Mouse (Mus musculus): ENCODE results near the gene Ehhadh. TPM values are rescaled to one million over a fixed set of nuclear protein-coding genes. Genes with fewer than 3 reads are reported as not detected.
A peak's percentile ranks its signal among the peaks of the same experiment; 100 is the strongest.
"Not testable (repeated sequence)": the region's sequence is repeated elsewhere in the genome, so short reads cannot be mapped to it uniquely, and the experiment has no call there.

Gene Ehhadh
- polyA plus RNA-seq, 1 experiment from 2014 or later: 36.4 TPM

DNA sequence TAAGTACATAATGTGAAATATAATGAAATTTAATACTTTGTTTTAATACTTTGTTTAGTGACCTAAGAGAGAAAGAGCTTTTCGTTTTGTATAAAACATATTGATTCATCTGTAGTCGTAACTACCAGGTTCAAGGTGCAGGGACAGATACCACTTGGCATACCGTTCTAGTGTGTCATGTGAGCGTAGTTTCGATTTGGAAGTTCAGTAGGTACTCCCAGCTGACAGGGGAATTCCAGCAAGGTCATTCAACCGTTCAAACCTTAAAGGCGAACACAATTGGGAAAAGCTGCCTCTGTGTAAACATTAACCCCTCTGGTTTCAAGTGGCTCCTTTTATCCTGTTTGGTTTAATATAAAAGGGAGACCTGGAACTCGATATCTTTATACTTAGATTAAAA, 31.0 kb upstream of the Ehhadh start:
- H3K4me2 ChIP-seq (replicated peaks; ENCODE audit: low read depth): peak overlapping the region; percentile 30; the same call in 1 of the 2 replicates
- H3K4me3 ChIP-seq (ENCODE audit: low read depth, low read length): no peak overlapping the region
- no peaks in the 10 kb centered on the region for H3K9me3 ChIP-seq (ENCODE audit: control insufficient read depth)
- TF ChIP-seq CTCF (IDR thresholded peaks at IDR 0.05; ENCODE audit: low read depth): no peak
- H3K36me3 ChIP-seq (ENCODE audit: control insufficient read depth, insufficient read depth): no peaks in the 10 kb centered on the region
- ATAC-seq: peak; percentile 86
- H3K27me3 ChIP-seq (replicated peaks; ENCODE audit: control insufficient read depth, insufficient read depth, low read length): no peaks in the 10 kb centered on the region
- H3K27ac ChIP-seq (ENCODE audit: low read depth, low read length): peak overlapping the region; percentile 57
- H3K4me1 ChIP-seq (replicated peaks; ENCODE audit: control insufficient read depth, insufficient read depth, low read length): peaks cover 5% of the 10 kb centered on the region; the same call in 1 of the 2 replicates
- 23% methylated on average over 8 of the region's 8 CpGs for WGBS
- H3K9ac ChIP-seq (ENCODE audit: low read depth, low read length): no peak overlapping the region

DNA sequence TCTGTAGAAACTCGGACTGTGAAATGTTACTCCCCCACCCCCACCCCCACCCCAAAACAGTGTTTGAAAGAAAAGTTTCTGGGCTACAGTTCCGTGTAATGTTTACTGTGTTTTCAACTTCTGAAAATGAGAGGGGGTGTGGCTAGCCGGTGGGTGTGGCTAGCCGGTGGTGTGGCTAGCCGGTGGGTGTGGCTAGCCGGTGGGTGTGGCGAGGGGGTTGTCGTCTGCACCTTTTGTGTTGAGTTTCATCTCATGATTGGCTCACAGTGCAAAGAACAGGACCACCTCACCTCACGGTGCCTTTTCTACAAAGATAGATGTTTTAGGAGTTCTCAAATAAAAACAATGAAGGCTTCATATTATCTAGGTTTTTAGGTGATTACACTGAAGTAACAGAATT, 30.5 kb upstream of the Ehhadh start:
- H3K36me3 ChIP-seq (ENCODE audit: control insufficient read depth, insufficient read depth): no peaks in the 10 kb centered on the region
- TF ChIP-seq CTCF (IDR thresholded peaks at IDR 0.05; ENCODE audit: low read depth): no peak
- ATAC-seq: peak; percentile 73
- peaks cover 5% of the 10 kb centered on the region; the same call in 1 of the 2 replicates for H3K4me1 ChIP-seq (replicated peaks; ENCODE audit: control insufficient read depth, insufficient read depth, low read length)
- no peaks in the 10 kb centered on the region for H3K27me3 ChIP-seq (replicated peaks; ENCODE audit: control insufficient read depth, insufficient read depth, low read length)
- H3K4me2 ChIP-seq (replicated peaks; ENCODE audit: low read depth): peak overlapping the region; percentile 30
- H3K9ac ChIP-seq (ENCODE audit: low read depth, low read length): no peak overlapping the region
- 23% methylated on average over 9 of the region's 9 CpGs for WGBS
- H3K4me3 ChIP-seq (ENCODE audit: low read depth, low read length): no peak overlapping the region
- peak overlapping the region; percentile 57; the same call in 1 of the 2 replicates for H3K27ac ChIP-seq (ENCODE audit: low read depth, low read length)
- no peaks in the 10 kb centered on the region for H3K9me3 ChIP-seq (ENCODE audit: control insufficient read depth)

DNA sequence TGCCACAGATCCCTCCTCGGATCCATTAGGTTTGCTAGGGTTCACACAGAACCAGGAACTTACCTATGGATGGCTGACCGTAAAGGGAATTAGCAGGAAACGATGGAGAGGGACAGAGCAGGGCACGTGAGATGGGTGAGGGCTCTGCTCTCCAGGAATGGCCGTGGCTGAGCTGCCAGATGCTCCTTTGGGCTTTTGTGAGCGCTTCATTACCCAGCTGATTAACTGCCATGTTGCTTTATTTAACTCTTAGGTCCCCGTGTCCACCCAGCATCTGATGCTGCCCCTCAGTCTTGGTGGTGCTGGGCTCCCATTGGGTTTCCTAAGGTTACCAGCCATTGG, 28.0 kb upstream of the Ehhadh start:
- no peak overlapping the region for H3K9ac ChIP-seq (ENCODE audit: low read depth, low read length)
- H3K36me3 ChIP-seq (ENCODE audit: control insufficient read depth, insufficient read depth): no peaks in the 10 kb centered on the region
- H3K4me1 ChIP-seq (replicated peaks; ENCODE audit: control insufficient read depth, insufficient read depth, low read length): peaks cover 5% of the 10 kb centered on the region; the same call in 1 of the 2 replicates
- no peak for ATAC-seq
- H3K4me2 ChIP-seq (replicated peaks; ENCODE audit: low read depth): no peak overlapping the region
- no peak overlapping the region for H3K4me3 ChIP-seq (ENCODE audit: low read depth, low read length)
- H3K27me3 ChIP-seq (replicated peaks; ENCODE audit: control insufficient read depth, insufficient read depth, low read length): no peaks in the 10 kb centered on the region
- WGBS: 68% methylated on average over 7 of the region's 7 CpGs
- H3K27ac ChIP-seq (ENCODE audit: low read depth, low read length): no peak overlapping the region; the same call in 1 of the 2 replicates
- no peaks in the 10 kb centered on the region for H3K9me3 ChIP-seq (ENCODE audit: control insufficient read depth)
- TF ChIP-seq CTCF (IDR thresholded peaks at IDR 0.05; ENCODE audit: low read depth): no peak

DNA sequence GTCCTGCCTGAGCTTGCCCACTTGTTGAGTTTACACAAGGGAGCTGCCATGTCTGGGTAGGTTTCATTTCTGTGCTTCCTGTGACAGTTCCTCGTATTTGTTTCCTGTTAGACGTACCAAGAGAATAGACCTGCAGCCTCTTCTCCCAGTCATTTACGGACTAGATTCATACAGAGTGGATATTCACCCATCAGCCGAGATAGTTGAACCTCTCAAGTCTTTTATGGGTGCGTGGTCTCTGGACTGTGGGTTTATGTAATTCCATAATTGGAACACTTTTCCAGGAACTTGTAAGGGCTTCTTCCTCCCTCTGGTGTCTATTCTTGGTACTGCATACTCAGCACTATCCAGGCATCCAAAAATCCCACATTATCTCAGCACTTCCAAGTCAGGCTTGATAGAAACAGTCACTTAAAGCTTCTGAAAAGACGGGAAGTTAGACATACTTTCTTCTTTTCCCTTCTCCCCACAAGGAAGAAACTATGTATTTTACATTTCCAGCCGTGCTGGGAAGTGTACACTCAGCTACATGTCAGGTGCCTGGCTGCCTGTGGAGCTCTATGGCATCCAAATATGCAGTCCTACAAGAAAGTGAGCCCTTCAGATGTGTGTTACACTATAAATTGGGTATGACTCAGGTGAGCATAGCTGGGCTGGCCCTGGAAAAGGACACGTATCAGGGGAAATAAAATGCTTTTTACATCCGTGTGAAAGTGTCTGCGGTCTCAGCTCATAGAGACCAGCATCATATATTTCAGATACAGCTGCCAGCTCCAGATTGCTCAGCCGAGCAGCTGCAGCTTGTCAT, 27.5 kb upstream of the Ehhadh start:
- Histone ChIP-seq H3K36me3 (ENCODE audit: control insufficient read depth, insufficient read depth) (no peaks in the 10 kb centered on the region), H3K27me3 (replicated peaks; ENCODE audit: control insufficient read depth, insufficient read depth, low read length) (no peaks in the 10 kb centered on the region), H3K27ac (ENCODE audit: low read depth, low read length) (no peak overlapping the region; the same call in 1 of the 2 replicates), H3K9ac (ENCODE audit: low read depth, low read length) (no peak overlapping the region), H3K9me3 (ENCODE audit: control insufficient read depth) (no peaks in the 10 kb centered on the region), H3K4me2 (replicated peaks; ENCODE audit: low read depth) (peak overlapping the region; percentile 43), H3K4me1 (replicated peaks; ENCODE audit: control insufficient read depth, insufficient read depth, low read length) (peaks cover 5% of the 10 kb centered on the region; the same call in 1 of the 2 replicates), H3K4me3 (ENCODE audit: low read depth, low read length) (peak overlapping the region; percentile 17; the same call in 1 of the 2 replicates)
- TF ChIP-seq CTCF (IDR thresholded peaks at IDR 0.05; ENCODE audit: low read depth): peak; percentile 88
- ATAC-seq: peak; percentile 31; the same call in 1 of the 2 replicates
- WGBS: 49% methylated on average over 11 of the region's 11 CpGs

DNA sequence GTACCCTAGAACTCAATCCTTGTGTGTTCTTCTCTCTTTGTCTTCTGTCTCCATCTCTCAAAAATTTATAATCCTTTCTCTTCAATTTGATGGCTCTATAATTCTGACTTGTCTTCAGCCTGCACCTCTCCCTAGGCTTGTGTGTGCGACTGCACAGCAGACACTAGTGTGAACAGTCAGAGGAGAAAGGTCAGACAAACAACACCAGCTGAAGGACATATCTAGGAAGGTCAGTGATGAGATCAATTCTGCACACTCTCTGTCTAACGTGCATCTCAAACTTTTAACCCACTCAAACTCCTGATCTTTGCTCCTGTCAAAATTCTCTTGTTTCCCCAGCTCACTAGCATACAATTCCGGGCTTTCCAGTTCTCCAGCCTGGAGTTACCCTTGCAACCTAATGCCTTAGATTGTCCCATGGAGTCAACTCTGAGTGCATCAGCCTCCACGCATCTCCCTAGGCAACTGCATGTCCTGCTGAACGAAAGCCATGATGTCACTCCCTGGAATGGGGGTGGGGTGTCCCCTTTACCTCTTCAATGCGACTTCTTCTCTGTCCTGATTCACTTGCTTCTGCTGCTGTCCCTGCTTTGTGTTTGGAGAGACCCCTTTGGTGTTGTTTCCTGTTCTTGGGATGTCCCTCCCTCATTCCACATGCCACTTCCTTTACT, 25.7 kb upstream of the Ehhadh start:
- peaks cover 5% of the 10 kb centered on the region for H3K36me3 ChIP-seq (ENCODE audit: control insufficient read depth, insufficient read depth)
- H3K9ac ChIP-seq (ENCODE audit: low read depth, low read length): no peak overlapping the region
- H3K27me3 ChIP-seq (replicated peaks; ENCODE audit: control insufficient read depth, insufficient read depth, low read length): no peaks in the 10 kb centered on the region
- H3K27ac ChIP-seq (ENCODE audit: low read depth, low read length): no peak overlapping the region
- H3K4me1 ChIP-seq (replicated peaks; ENCODE audit: control insufficient read depth, insufficient read depth, low read length): 0 out of 2 replicates have a peak, but pooled peaks cover 3% of the 10 kb centered on the region
- no peak for ATAC-seq
- no peaks in the 10 kb centered on the region for H3K9me3 ChIP-seq (ENCODE audit: control insufficient read depth)
- no peak for TF ChIP-seq CTCF (IDR thresholded peaks at IDR 0.05; ENCODE audit: low read depth)
- H3K4me2 ChIP-seq (replicated peaks; ENCODE audit: low read depth): no peak overlapping the region
- H3K4me3 ChIP-seq (ENCODE audit: low read depth, low read length): no peak overlapping the region
- WGBS: 59% methylated on average over 6 of the region's 6 CpGs

DNA sequence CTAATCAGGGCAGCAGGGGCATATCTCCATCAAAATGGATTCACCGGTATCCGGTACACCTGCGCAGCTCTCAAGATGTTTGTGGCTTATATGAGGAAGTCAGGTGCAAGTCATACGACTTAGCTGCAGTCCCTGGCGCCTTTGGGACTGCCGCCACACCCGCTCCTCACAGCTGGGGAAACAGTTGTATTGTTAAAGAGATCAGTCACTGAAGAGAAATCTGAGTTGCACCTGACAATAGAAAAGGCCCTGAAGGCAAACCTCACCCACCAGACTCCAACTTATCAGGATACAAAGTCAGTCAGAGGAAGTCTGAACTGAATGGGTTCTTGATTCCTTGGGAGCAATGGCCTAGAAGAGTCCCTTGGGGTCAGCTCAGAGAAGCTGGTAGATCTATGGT, 20.2 kb upstream of the Ehhadh start:
- H3K9me3 ChIP-seq (ENCODE audit: control insufficient read depth); H3K27ac ChIP-seq (ENCODE audit: low read depth, low read length); H3K4me3 ChIP-seq (ENCODE audit: low read depth, low read length); ATAC-seq; H3K4me2 ChIP-seq (replicated peaks; ENCODE audit: low read depth); H3K9ac ChIP-seq (ENCODE audit: low read depth, low read length); H3K4me1 ChIP-seq (replicated peaks; ENCODE audit: control insufficient read depth, insufficient read depth, low read length); H3K27me3 ChIP-seq (replicated peaks; ENCODE audit: control insufficient read depth, insufficient read depth, low read length): not testable (repeated sequence)
- H3K36me3 ChIP-seq (ENCODE audit: control insufficient read depth, insufficient read depth): peaks cover 11% of the 10 kb centered on the region
- 87% methylated on average over 7 of the region's 7 CpGs for WGBS

All from intestine, postnatal 0 days (tissue).